Mouse (Mus musculus): ENCODE measurements around the gene Ugt1a10.
A peak's percentile ranks its signal among the peaks of the same experiment; 100 is the strongest.
"Not testable (repeated sequence)": the region's sequence is repeated elsewhere in the genome, so short reads cannot be mapped to it uniquely, and the experiment has no call there.

Ugt1a10 gene

DNA sequence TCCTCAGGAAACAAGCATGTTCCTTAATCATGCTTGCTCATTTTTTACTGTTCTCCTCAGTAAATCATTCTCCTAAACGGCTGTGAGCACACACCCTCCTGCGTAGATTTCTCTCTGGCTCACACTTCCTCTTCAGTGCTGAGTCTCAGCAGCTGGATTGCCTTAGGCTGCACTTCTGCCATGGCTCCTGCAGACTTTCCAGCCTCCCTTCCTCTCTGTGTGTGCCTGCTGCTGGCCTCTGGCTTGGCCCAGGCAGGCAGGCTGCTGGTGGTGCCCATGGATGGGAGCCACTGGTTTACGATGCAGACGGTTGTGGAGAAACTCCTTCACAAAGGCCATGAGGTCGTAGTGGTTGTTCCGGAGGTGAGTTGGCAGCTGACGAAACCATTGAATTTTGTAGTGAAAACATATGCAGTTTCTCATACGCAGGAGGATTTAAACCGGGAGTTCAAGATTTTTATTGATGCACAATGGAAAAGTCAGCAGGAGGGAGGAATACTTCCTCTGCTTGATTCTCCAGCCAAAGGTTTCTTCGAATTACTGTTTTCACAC lies 39.8 kb downstream of the Ugt1a10 start, which contains the start of gene Ugt1a7c:
Ugt1a7c (plus strand) TSS at position 122 of the 552 bp plus-strand sequence.
- DNase-seq (ENCODE audit: low spot score), result peak; percentile 45

DNA sequence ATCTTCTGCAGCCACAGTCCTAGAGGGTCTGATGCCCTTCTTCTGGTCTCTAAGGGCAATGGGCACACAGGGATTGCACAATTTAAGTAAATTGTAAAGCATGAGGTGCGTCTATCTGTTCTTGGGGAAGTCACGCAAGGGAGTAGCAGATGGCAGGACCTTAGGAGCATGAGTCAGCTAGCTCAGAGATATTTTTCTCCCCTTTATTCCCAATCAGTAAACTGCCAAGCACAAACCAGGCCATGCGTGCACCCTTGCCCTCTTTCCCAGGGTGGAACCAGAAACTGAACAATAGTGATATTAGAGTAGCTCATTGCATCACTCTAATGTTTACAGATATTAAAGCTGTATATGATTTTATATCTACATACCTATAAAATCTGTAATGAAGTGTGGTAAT lies 43.4 kb downstream of the Ugt1a10 start:
- peak; percentile 93 for DNase-seq (ENCODE audit: low spot score)

DNA sequence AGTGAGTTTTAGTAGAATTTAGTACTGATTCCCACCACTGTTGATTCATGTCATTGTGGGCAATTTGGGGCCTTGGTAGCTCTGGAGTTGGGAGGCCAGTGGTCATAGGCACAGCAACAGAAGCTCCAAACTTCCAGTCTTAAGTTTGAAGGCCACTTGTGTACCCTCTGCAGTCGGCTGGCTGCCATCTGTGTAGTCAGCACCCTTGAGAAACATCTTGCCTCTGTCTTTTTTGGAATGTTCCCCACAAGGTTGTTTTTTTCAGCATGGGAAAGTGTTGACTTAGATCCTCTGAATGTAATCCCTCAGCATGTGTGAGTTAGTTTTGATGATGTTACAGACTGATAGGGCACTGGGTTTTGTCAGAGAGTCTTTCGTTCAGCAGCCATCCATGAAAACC lies 44.5 kb downstream of the Ugt1a10 start:
- peak; percentile 99 for DNase-seq (ENCODE audit: low spot score)

- DNase-seq (ENCODE audit: low spot score), result peak; percentile 79
These were observed 47.8 kb downstream of the Ugt1a10 start, which contains the start of gene Ugt1a6b for GRCm38 (mm10) chr1:88103019-88103418. Ugt1a6b (plus strand) TSS chr1:88103252.

DNA sequence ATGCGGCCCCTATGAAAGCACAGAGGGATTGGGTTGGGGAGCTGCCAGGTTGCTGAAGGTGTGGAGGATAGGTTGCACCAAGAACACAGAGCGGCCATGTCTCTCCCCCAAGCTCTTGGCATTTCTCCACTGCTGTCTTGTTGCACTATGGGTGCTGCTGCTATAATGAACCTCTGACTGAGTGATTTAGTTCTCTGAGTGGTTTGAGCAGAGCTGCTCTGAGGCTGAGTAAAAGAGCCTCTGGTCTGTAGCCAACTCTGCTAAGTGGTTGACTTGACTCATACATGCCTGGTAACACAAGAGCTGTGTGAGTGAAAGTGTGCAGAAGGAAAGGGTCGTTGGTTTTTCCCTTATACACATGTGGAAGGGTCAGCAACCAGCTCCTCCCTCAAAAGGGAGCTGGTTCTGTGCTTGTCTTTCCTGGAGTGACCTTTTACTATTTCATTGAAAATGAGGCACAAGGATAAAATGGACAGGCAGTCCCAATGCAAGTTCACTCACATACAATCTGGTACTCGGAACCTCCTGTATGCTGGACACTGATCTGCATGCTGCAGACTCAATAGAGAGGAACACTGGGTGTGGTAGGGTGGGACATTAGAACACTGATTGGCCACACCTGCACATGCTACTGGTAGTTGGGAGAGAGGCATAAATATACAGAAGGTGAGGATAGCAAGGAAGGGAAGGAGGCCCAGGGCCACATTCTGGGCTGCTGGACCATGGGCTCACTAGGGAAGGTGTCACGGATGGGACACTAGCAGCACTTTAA lies 48.7 kb downstream of the Ugt1a10 start:
- peak; percentile 84 for DNase-seq (ENCODE audit: low spot score)

DNA sequence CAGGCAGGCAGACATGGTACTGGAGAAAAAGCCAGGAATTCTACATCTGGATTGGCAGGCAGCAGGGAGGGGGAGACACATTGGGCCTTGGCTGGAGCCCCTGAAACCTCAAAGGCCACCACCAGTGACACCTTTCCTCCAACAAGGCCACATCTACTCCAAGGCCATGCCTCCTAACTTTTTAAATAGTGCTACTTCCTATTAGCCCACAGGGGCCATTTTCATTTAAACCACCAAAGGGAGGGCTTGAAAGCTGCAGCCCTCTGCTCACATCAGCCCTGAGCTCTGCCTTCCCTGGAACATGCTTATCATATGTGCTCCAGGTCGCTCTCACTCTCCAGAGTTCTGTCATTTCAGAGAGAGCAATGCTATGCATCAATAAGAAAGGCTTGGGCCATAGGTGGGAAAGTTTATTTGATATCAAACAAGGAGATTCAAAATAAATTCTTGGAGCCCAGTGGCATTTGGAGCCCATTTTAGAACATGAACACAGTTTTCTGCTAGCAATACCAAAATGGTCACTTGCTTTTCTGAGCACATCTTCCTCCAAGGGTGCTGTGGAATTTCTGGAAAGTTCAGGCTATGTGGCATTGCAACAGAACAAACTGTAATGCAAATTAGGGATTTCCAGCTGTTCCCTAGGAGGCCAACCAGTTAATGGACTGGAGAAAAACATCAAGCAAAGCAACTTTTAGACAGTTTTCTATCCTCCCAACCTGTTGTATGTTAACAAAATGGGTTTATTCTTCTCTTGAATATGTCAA lies 49.7 kb downstream of the Ugt1a10 start:
- DNase-seq (ENCODE audit: low spot score), result peak; percentile 83

DNA sequence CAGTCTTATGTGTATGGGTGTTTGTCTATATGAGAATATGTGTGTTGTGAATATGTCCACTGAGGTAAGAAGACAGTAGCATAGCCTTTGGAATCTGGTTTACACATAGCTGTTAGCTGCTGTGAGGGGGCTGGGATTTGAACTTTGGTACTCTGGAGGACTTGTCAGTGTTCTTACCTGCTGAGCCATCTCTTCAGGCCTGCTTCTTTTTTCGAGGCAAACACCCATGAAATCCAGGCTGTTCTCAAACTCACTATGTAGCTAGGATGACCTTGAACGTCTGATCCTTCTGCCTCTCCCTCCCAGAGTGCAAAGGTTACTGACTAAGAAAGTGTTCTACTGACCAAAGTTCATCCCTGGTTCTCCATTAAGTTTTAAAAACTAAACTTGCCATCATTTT lies 50.5 kb downstream of the Ugt1a10 start:
- peak; percentile 42 for DNase-seq (ENCODE audit: low spot score)

DNA sequence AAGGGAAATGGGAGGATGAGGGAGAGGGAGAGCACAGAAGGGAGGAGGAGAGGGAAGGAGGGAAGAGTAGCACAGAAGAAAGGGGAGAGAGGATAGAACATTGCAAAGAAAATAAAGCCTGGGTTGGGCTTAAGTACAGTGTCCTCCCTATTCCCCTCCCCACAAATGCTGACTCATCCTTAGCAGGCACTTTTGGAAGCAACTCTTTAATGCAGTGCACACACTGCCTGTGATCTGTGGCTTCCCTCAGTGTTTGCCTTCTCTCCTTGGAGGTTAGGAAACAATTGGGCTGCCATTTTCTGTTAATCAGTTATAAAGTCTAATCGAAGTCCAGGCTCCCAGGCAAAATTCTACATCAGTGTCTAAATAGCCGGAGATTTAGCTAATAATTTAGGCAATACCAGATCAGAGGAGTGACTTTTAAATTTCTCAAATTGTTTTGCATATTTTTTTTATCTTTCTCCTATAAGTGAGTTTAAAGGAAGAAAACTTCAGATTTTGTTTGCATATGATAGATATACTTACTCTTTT lies 53.9 kb downstream of the Ugt1a10 start:
- DNase-seq (ENCODE audit: low spot score), result not testable (repeated sequence)

- not testable (repeated sequence) for DNase-seq (ENCODE audit: low spot score)
These were observed 54.4 kb downstream of the Ugt1a10 start for GRCm38 (mm10) chr1:88109604-88110003.

DNA sequence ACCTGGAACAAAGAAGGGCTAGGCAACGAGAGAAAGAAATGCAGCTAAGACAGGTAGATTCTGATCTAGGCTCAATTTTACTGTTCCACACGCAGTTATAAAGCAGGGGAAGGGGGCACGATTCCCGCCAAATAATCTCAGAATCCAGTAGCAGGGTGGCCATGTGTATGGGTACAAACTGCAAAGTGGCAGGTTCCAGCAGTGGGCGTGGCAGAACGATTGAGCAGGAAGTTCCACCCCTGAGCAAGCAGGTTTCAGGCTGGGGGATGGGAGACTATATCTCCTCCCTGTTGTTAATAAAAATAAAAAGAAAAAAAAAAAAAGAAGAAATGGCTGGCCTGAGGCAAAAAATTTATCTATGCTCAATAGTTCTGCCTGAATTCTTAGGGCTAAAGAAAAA lies 57.6 kb downstream of the Ugt1a10 start:
- not testable (repeated sequence) for DNase-seq (ENCODE audit: low spot score)

DNA sequence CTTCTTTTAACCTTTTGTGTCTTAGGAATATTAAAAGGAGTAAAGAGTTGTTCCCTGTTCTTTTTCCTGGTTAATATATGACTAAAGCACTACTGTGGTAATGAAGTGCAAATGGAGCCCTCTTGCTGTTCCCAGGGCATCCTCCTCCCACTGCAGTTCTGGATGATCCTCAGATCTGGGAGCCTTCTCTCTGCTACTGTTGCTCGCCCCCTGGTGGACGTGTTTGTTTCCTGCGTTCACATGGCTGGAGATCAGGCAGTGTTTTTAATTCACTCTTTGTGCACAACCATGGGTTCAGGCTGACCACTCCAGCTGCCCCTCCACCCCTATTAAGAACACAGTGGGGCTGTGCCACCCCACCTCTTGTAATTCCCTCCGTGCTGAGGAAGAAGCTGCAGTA lies 65.4 kb downstream of the Ugt1a10 start:
- DNase-seq (ENCODE audit: low spot score), result not testable (repeated sequence)

- DNase-seq (ENCODE audit: low spot score), result peak; percentile 54
These were observed 66.3 kb downstream of the Ugt1a10 start for GRCm38 (mm10) chr1:88121521-88121920.

GRCm38 (mm10) chr1:88125827-88126360 lies 70.7 kb downstream of the Ugt1a10 start:
- not testable (repeated sequence) for DNase-seq (ENCODE audit: low spot score)

GRCm38 (mm10) chr1:88129091-88129490 lies 73.9 kb downstream of the Ugt1a10 start:
- DNase-seq (ENCODE audit: low spot score), result peak; percentile 59

DNA sequence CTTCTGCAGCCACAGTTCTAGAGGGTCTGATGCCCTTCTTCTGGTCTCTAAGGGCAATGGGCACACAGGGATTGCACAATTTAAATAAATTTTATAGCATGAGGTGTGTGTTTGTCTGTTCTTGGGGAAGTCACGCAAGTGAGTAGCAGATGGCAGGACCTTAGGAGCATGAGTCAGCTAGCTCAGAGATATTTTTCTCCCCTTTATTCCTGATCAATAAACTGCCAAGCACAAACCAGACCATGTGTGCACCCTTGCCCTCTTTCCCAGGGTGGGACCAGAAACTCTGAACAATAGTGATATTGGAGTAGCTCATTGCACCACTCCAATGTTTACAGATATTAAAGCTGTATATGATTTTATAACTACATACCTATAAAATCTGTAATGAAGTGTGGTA lies 75.0 kb downstream of the Ugt1a10 start:
- DNase-seq (ENCODE audit: low spot score), result peak; percentile 30

- DNase-seq (ENCODE audit: low spot score), result no peak
These were observed 78.8 kb downstream of the Ugt1a10 start for GRCm38 (mm10) chr1:88133908-88134456.

GRCm38 (mm10) chr1:88134457-88135011 lies 79.3 kb downstream of the Ugt1a10 start, which contains the start of gene Ugt1a6a:
Ugt1a6a (plus strand) TSS chr1:88134809.
- peak; percentile 86 for DNase-seq (ENCODE audit: low spot score)

DNA sequence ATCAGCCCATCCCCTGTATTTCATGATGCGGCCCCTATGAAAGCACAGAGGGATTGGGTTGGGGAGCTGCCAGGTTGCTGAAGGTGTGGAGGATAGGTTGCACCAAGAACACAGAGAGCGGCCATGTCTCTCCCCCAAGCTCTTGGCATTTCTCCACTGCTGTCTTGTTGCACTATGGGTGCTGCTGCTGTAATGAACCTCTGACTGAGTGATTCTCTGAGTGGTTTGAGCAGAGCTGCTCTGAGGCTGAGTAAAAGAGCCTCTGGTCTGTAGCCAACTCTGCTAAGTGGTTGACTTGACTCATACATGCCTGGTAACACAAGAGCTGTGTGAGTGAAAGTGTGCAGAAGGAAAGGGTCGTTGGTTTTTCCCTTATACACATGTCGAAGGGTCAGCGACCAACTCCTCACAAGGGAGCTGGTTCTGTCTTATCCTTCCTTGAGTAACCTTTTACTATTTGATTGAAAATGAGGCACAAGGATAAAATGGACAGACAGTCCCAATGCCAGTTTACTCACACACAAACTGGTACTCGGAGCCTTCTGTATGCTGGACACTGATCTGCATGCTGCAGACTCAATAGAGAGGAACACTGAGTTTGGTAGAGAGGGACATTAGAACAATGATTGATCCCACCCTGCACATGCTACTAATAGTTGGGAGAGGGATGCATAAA lies 80.2 kb downstream of the Ugt1a10 start:
- DNase-seq (ENCODE audit: low spot score), result peak; percentile 78

- peak; percentile 77 for DNase-seq (ENCODE audit: low spot score)
These were observed 81.5 kb downstream of the Ugt1a10 start for GRCm38 (mm10) chr1:88136646-88137045.

- no peak for DNase-seq (ENCODE audit: low spot score)
These were observed 82.1 kb downstream of the Ugt1a10 start for GRCm38 (mm10) chr1:88137264-88137663.

GRCm38 (mm10) chr1:88138145-88138544 lies 83.0 kb downstream of the Ugt1a10 start:
- DNase-seq (ENCODE audit: low spot score), result no peak

All from adipocyte (in vitro differentiated cells).